Mouse (Mus musculus): ENCODE results near the gene Chil1.

- no peak for TF ChIP-seq POLR2A (IDR thresholded peaks at IDR 0.05; ENCODE audit: borderline replicate concordance, extremely low read depth, insufficient read depth, insufficient read length, poor library complexity, severe bottlenecking)
- no peak for TF ChIP-seq CTCF (IDR thresholded peaks at IDR 0.05; ENCODE audit: borderline replicate concordance, extremely low read depth, insufficient read depth, insufficient read length)
Observed at GRCm38 (mm10) chr1:134210179-134210755, 28.3 kb downstream of the Chil1 start.

All from brain, embryonic 14.5 days (tissue).